Mouse (Mus musculus): ENCODE data around the gene Hs3st1. TPM values are rescaled to one million over a fixed set of nuclear protein-coding genes. Genes with fewer than 3 reads are reported as not detected.

The Hs3st1 gene
- total and polyA plus RNA-seq, 2 experiments = 0.31 to 0.37 TPM

- TF ChIP-seq CTCF (IDR thresholded peaks at IDR 0.05; ENCODE audit: low read depth, low read length) (no peak), POLR2A (IDR thresholded peaks at IDR 0.05; ENCODE audit: extremely low read depth, insufficient read depth, low read length) (no peak)
- DNase-seq (ENCODE audit: extremely low read depth, low read depth, low spot score) = no peak
- Histone ChIP-seq H3K4me3 (ENCODE audit: insufficient read depth, low read depth, low read length) (peak overlapping the region; percentile 10; the same call in 1 of the 2 replicates), H3K9ac (ENCODE audit: low read depth, low read length) (no peak overlapping the region), H3K36me3 (ENCODE audit: control insufficient read depth, insufficient read depth, low read length) (no peaks in the 10 kb centered on the region), H3K4me1 (ENCODE audit: control insufficient read depth, insufficient read depth, low read length) (no peaks in the 10 kb centered on the region), H3K27me3 (ENCODE audit: control insufficient read depth, insufficient read depth, low read length) (peaks cover 7% of the 10 kb centered on the region; the same call in 1 of the 2 replicates), H3K79me2 (ENCODE audit: control insufficient read depth, insufficient read depth, low read length) (no peaks in the 10 kb centered on the region), H3K27ac (replicated peaks; ENCODE audit: insufficient read depth, low read depth, low read length) (no peak overlapping the region)
- WGBS = 2% methylated on average over 28 of the region's 28 CpGs
Measured at GRCm38 (mm10) chr5:39644827-39645380, 110.4 kb downstream of the Hs3st1 start.

GRCm38 (mm10) chr5:39643924-39644826 is 111.1 kb downstream of the Hs3st1 start:
- H3K36me3 ChIP-seq (ENCODE audit: control insufficient read depth, insufficient read depth, low read length) = no peaks in the 10 kb centered on the region
- TF ChIP-seq CTCF (IDR thresholded peaks at IDR 0.05; ENCODE audit: low read depth, low read length) = peak; percentile 73
- TF ChIP-seq POLR2A (IDR thresholded peaks at IDR 0.05; ENCODE audit: extremely low read depth, insufficient read depth, low read length) = no peak
- peak overlapping the region; percentile 57; the same call in 1 of the 2 replicates for H3K4me3 ChIP-seq (ENCODE audit: insufficient read depth, low read depth, low read length)
- H3K79me2 ChIP-seq (ENCODE audit: control insufficient read depth, insufficient read depth, low read length) = no peaks in the 10 kb centered on the region
- WGBS = 2% methylated on average over 56 of the region's 56 CpGs
- no peaks in the 10 kb centered on the region for H3K4me1 ChIP-seq (ENCODE audit: control insufficient read depth, insufficient read depth, low read length)
- peak; percentile 70 for DNase-seq (ENCODE audit: extremely low read depth, low read depth, low spot score)
- peaks cover 7% of the 10 kb centered on the region; the same call in 1 of the 2 replicates for H3K27me3 ChIP-seq (ENCODE audit: control insufficient read depth, insufficient read depth, low read length)
- H3K9ac ChIP-seq (ENCODE audit: low read depth, low read length) = 0 out of 2 replicates have a peak overlapping the region, but pooled peaks have one; percentile 43
- no peak overlapping the region for H3K27ac ChIP-seq (replicated peaks; ENCODE audit: insufficient read depth, low read depth, low read length)

DNA sequence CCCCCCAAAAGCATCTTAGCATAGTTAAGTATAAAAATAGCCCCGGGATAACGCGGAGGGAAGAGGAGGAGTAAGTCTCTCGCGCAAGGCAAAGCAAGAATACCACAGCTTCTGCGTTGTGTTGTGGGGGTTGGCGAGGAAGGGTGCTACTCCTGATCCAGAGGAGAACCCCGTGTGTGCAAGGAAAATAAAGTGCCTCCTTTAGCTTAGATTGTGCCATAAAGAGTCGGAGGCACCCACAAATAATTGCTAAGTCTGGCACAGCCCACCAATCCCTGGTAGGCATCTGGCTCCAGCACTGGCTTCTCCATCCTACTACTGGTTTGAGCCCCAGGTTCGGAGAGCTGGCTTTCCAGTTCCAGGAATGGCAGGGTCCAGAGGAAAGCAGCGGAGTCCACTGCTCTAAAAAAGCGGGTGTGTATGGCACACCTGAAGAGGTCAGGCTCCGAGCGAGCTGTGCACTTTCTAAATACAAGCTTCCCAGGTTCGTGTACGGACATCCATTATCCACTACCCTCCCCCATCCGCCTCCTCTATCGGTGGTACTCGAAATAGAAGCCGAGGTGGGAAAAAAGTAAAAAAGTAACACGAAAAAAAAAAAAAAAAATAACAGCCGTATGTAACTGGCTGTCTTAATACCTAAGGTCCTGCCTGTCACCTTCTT is 111.9 kb downstream of the Hs3st1 start:
- 7% methylated on average over 22 of the region's 22 CpGs for WGBS
- H3K9ac ChIP-seq (ENCODE audit: low read depth, low read length) = no peak overlapping the region

GRCm38 (mm10) chr5:39642222-39642770 is 113.0 kb downstream of the Hs3st1 start:
- H3K9ac ChIP-seq (ENCODE audit: low read depth, low read length) = no peak overlapping the region
- TF ChIP-seq POLR2A (IDR thresholded peaks at IDR 0.05; ENCODE audit: extremely low read depth, insufficient read depth, low read length) (no peak), CTCF (IDR thresholded peaks at IDR 0.05; ENCODE audit: low read depth, low read length) (no peak)
- 67% methylated on average over 6 of the region's 6 CpGs for WGBS
- H3K36me3 ChIP-seq (ENCODE audit: control insufficient read depth, insufficient read depth, low read length) = no peaks in the 10 kb centered on the region
- no peaks in the 10 kb centered on the region for H3K4me1 ChIP-seq (ENCODE audit: control insufficient read depth, insufficient read depth, low read length)
- no peaks in the 10 kb centered on the region for H3K79me2 ChIP-seq (ENCODE audit: control insufficient read depth, insufficient read depth, low read length)
- H3K27ac ChIP-seq (replicated peaks; ENCODE audit: insufficient read depth, low read depth, low read length) = no peak overlapping the region
- H3K4me3 ChIP-seq (ENCODE audit: insufficient read depth, low read depth, low read length) = no peak overlapping the region
- no peak for DNase-seq (ENCODE audit: extremely low read depth, low read depth, low spot score)
- peaks cover 7% of the 10 kb centered on the region; the same call in 1 of the 2 replicates for H3K27me3 ChIP-seq (ENCODE audit: control insufficient read depth, insufficient read depth, low read length)

More for the DNA sequence above, 111.9 kb downstream of the Hs3st1 start:
- TF ChIP-seq POLR2A (IDR thresholded peaks at IDR 0.05; ENCODE audit: extremely low read depth, insufficient read depth, low read length) (no peak), CTCF (IDR thresholded peaks at IDR 0.05; ENCODE audit: low read depth, low read length) (no peak)
- no peak for DNase-seq (ENCODE audit: extremely low read depth, low read depth, low spot score)
- H3K27ac ChIP-seq (replicated peaks; ENCODE audit: insufficient read depth, low read depth, low read length) = no peak overlapping the region
- no peaks in the 10 kb centered on the region for H3K36me3 ChIP-seq (ENCODE audit: control insufficient read depth, insufficient read depth, low read length)
- no peaks in the 10 kb centered on the region for H3K4me1 ChIP-seq (ENCODE audit: control insufficient read depth, insufficient read depth, low read length)
- H3K4me3 ChIP-seq (ENCODE audit: insufficient read depth, low read depth, low read length) = no peak overlapping the region
- no peaks in the 10 kb centered on the region for H3K79me2 ChIP-seq (ENCODE audit: control insufficient read depth, insufficient read depth, low read length)
- H3K27me3 ChIP-seq (ENCODE audit: control insufficient read depth, insufficient read depth, low read length) = peaks cover 7% of the 10 kb centered on the region; the same call in 1 of the 2 replicates

- no peaks in the 10 kb centered on the region for H3K79me2 ChIP-seq (ENCODE audit: control insufficient read depth, insufficient read depth, low read length)
- DNase-seq (ENCODE audit: extremely low read depth, low read depth, low spot score) = peak; percentile 16
- H3K9ac ChIP-seq (ENCODE audit: low read depth, low read length) = no peak overlapping the region
- no peaks in the 10 kb centered on the region for H3K4me1 ChIP-seq (ENCODE audit: control insufficient read depth, insufficient read depth, low read length)
- H3K27me3 ChIP-seq (ENCODE audit: control insufficient read depth, insufficient read depth, low read length) = peaks cover 3% of the 10 kb centered on the region; the same call in 1 of the 2 replicates
- WGBS = 45% methylated on average over 10 of the region's 10 CpGs
- no peak overlapping the region for H3K27ac ChIP-seq (replicated peaks; ENCODE audit: insufficient read depth, low read depth, low read length)
- no peak overlapping the region for H3K4me3 ChIP-seq (ENCODE audit: insufficient read depth, low read depth, low read length)
- no peaks in the 10 kb centered on the region for H3K36me3 ChIP-seq (ENCODE audit: control insufficient read depth, insufficient read depth, low read length)
- TF ChIP-seq CTCF (IDR thresholded peaks at IDR 0.05; ENCODE audit: low read depth, low read length) (peak; percentile 55; the same call in 1 of the 2 replicates), POLR2A (IDR thresholded peaks at IDR 0.05; ENCODE audit: extremely low read depth, insufficient read depth, low read length) (no peak)
Measured at GRCm38 (mm10) chr5:39639438-39640177, 115.7 kb downstream of the Hs3st1 start.

Data from liver, adult 2 months (tissue).